Mouse (Mus musculus): ENCODE measurements around the gene Arnt.

DNA sequence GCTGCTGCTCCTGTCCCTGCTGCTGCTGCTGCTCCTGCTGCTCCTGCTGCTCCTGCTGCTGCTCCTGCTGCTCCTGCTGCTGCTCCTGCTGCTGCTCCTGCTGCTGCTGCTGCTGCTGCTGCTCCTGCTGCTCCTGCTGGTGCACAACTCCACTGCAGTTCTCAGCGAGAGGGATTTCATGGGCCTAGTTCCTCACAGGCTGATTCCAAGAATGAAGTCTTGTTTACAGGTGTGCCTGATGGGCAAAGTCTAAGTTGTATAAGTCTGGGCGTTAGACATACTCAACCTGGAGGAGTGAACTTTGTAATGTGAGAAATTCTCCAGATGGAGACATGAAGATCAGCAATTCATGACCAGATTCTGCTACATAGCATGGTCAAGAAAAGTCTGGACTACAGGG is 90.5 kb downstream of the Arnt start:
- TF ChIP-seq CTCF (IDR thresholded peaks at IDR 0.05; ENCODE audit: low read depth, low read length) (no peak), POLR2A (IDR thresholded peaks at IDR 0.05; ENCODE audit: extremely low read depth, insufficient read depth, low read length) (no peak)

Data from liver, adult 2 months (tissue).